Mouse (Mus musculus): ENCODE data around the gene Ptprn2. TPM values are rescaled to one million over a fixed set of nuclear protein-coding genes. Genes with fewer than 3 reads are reported as not detected.

Gene Ptprn2
- polyA plus RNA-seq, 1 experiment from 2014 or later, result 0.79 TPM

- no peak for ATAC-seq (replicated peaks; ENCODE audit: insufficient number of reproducible peaks, low FRiP score, low TSS enrichment, low read depth)
- no peak overlapping the region for H3K4me3 ChIP-seq (ENCODE audit: low read depth, low read length)
- no peak overlapping the region for H3K27ac ChIP-seq (replicated peaks; ENCODE audit: low read depth, low read length)
- H3K4me2 ChIP-seq (ENCODE audit: low read depth, low read length), result no peak overlapping the region
- no peak overlapping the region for H3K9ac ChIP-seq (replicated peaks; ENCODE audit: low read length)
- H3K27me3 ChIP-seq (ENCODE audit: control insufficient read depth, insufficient read depth, low read length), result no peaks in the 10 kb centered on the region
- no peaks in the 10 kb centered on the region for H3K36me3 ChIP-seq (replicated peaks; ENCODE audit: control insufficient read depth, insufficient read depth, low read depth, low read length)
- H3K4me1 ChIP-seq (ENCODE audit: control insufficient read depth, insufficient read depth, low read length), result no peaks in the 10 kb centered on the region
- no peaks in the 10 kb centered on the region for H3K9me3 ChIP-seq (replicated peaks; ENCODE audit: control insufficient read depth, low read length)
- WGBS, result 82% methylated on average over 5 of the region's 5 CpGs
- no peak for DNase-seq (ENCODE audit: low spot score)
Measured at GRCm38 (mm10) chr12:116601921-116602320, 116.4 kb downstream of the Ptprn2 start.

DNA sequence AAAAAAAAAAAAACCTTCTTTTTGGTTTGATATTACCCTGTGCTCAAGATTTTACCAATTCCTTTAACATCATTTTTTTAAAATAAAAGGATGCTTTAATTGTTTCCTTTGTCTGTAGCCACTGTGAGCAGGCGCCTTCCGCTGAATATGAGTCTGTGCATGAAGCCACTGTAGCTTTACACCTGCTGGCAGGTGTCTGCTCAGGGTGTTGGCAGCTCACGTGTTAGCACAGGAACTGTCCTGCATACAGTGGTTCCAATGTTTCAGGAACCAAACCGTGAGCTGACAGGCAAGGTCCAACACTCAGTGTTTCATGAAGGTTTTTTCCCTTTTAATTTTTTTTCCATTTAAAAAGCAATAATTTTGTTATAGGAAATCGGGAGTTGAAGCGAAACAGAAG is 123.1 kb downstream of the Ptprn2 start:
- no peak overlapping the region for H3K4me2 ChIP-seq (ENCODE audit: low read depth, low read length)
- no peak overlapping the region for H3K27ac ChIP-seq (replicated peaks; ENCODE audit: low read depth, low read length)
- H3K36me3 ChIP-seq (replicated peaks; ENCODE audit: control insufficient read depth, insufficient read depth, low read depth, low read length), result no peaks in the 10 kb centered on the region
- no peaks in the 10 kb centered on the region for H3K4me1 ChIP-seq (ENCODE audit: control insufficient read depth, insufficient read depth, low read length)
- no peaks in the 10 kb centered on the region for H3K9me3 ChIP-seq (replicated peaks; ENCODE audit: control insufficient read depth, low read length)
- ATAC-seq (replicated peaks; ENCODE audit: insufficient number of reproducible peaks, low FRiP score, low TSS enrichment, low read depth) (no peak), DNase-seq (ENCODE audit: low spot score) (no peak)
- 83% methylated on average over 6 of the region's 6 CpGs for WGBS
- no peak overlapping the region for H3K4me3 ChIP-seq (ENCODE audit: low read depth, low read length)
- H3K27me3 ChIP-seq (ENCODE audit: control insufficient read depth, insufficient read depth, low read length), result no peaks in the 10 kb centered on the region
- H3K9ac ChIP-seq (replicated peaks; ENCODE audit: low read length), result no peak overlapping the region

- 41% methylated on average over 5 of the region's 5 CpGs for WGBS
- H3K27ac ChIP-seq (replicated peaks; ENCODE audit: low read depth, low read length), result no peak overlapping the region
- H3K4me1 ChIP-seq (ENCODE audit: control insufficient read depth, insufficient read depth, low read length), result no peaks in the 10 kb centered on the region
- H3K36me3 ChIP-seq (replicated peaks; ENCODE audit: control insufficient read depth, insufficient read depth, low read depth, low read length), result no peaks in the 10 kb centered on the region
- no peak overlapping the region for H3K4me3 ChIP-seq (ENCODE audit: low read depth, low read length)
- no peak overlapping the region for H3K4me2 ChIP-seq (ENCODE audit: low read depth, low read length)
- no peaks in the 10 kb centered on the region for H3K9me3 ChIP-seq (replicated peaks; ENCODE audit: control insufficient read depth, low read length)
- peak; percentile 54; the same call in 1 of the 2 replicates for ATAC-seq (replicated peaks; ENCODE audit: insufficient number of reproducible peaks, low FRiP score, low TSS enrichment, low read depth)
- no peaks in the 10 kb centered on the region for H3K27me3 ChIP-seq (ENCODE audit: control insufficient read depth, insufficient read depth, low read length)
- no peak overlapping the region for H3K9ac ChIP-seq (replicated peaks; ENCODE audit: low read length)
- peak; percentile 85 for DNase-seq (ENCODE audit: low spot score)
Measured at GRCm38 (mm10) chr12:116619868-116620267, 134.3 kb downstream of the Ptprn2 start.

DNA sequence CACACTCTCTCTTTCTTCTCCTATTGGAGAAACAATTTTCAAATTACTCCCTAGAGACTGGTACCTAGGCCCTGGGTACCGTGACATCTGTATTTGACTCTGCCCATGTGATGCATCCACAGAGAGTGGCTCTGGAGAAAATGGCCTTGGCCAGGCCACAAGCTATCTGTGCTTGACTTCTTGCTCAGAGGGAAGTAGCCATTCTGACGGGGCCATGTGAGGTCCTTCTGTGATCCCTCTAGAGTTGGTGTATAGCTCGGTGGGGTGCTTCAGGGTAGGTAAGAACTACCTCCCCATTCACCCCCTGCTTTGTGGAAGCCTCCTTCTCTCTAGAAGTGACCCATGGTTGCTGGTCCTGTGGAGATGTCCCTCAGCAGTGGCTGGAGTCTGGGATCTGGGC is 134.8 kb downstream of the Ptprn2 start:
- WGBS, result 66% methylated on average over 3 of the region's 3 CpGs
- no peaks in the 10 kb centered on the region for H3K36me3 ChIP-seq (replicated peaks; ENCODE audit: control insufficient read depth, insufficient read depth, low read depth, low read length)
- H3K9me3 ChIP-seq (replicated peaks; ENCODE audit: control insufficient read depth, low read length), result no peaks in the 10 kb centered on the region
- no peak overlapping the region for H3K27ac ChIP-seq (replicated peaks; ENCODE audit: low read depth, low read length)
- no peak for DNase-seq (ENCODE audit: low spot score)
- no peak overlapping the region for H3K4me2 ChIP-seq (ENCODE audit: low read depth, low read length)
- no peaks in the 10 kb centered on the region for H3K27me3 ChIP-seq (ENCODE audit: control insufficient read depth, insufficient read depth, low read length)
- H3K9ac ChIP-seq (replicated peaks; ENCODE audit: low read length), result no peak overlapping the region
- peak; percentile 64; the same call in 1 of the 2 replicates for ATAC-seq (replicated peaks; ENCODE audit: insufficient number of reproducible peaks, low FRiP score, low TSS enrichment, low read depth)
- no peak overlapping the region for H3K4me3 ChIP-seq (ENCODE audit: low read depth, low read length)
- H3K4me1 ChIP-seq (ENCODE audit: control insufficient read depth, insufficient read depth, low read length), result no peaks in the 10 kb centered on the region

- Histone ChIP-seq H3K27ac (replicated peaks; ENCODE audit: low read depth, low read length) (no peak overlapping the region), H3K36me3 (replicated peaks; ENCODE audit: control insufficient read depth, insufficient read depth, low read depth, low read length) (no peaks in the 10 kb centered on the region), H3K9me3 (replicated peaks; ENCODE audit: control insufficient read depth, low read length) (no peaks in the 10 kb centered on the region), H3K9ac (replicated peaks; ENCODE audit: low read length) (no peak overlapping the region), H3K4me2 (ENCODE audit: low read depth, low read length) (no peak overlapping the region), H3K27me3 (ENCODE audit: control insufficient read depth, insufficient read depth, low read length) (no peaks in the 10 kb centered on the region), H3K4me1 (ENCODE audit: control insufficient read depth, insufficient read depth, low read length) (no peaks in the 10 kb centered on the region), H3K4me3 (ENCODE audit: low read depth, low read length) (no peak overlapping the region)
- no peak for DNase-seq (ENCODE audit: low spot score)
- 78% methylated on average over 10 of the region's 10 CpGs for WGBS
- no peak for ATAC-seq (replicated peaks; ENCODE audit: insufficient number of reproducible peaks, low FRiP score, low TSS enrichment, low read depth)
Measured at GRCm38 (mm10) chr12:116621325-116622040, 136.0 kb downstream of the Ptprn2 start.

DNA sequence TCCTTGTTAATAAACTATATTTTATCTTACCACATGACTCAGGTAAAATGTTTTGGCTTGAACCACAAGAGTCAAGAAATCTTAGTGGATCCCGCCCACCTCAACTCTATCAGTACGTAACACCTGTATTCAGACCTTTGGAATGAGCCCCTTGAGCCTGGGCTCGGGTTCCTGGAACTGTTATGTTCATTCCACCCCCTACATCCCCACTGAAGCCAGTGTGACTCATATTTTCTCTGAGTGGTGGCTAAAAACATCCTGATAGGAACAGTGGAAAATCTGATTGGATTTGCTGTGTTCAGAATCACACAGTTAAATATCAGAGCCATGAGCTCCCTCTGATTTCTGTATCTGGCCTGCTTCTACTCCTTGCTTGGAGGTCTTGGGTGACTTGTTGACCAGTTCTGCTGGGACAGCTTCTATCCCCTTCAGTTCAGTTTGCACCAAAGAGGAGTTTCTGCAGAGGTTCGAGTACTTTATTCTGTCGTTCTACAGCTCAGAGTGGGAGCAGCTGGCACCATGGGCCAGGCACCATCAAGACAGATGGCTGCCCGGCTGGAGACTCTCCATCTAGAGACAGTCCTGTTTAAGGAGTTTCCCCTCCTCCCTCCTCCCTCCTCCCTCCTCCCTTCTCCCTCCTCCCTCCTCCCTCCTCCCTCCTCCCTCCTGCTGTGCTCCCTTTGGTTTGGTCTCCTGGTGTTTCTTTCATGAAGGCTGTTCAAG is 137.3 kb downstream of the Ptprn2 start:
- ATAC-seq (replicated peaks; ENCODE audit: insufficient number of reproducible peaks, low FRiP score, low TSS enrichment, low read depth) (no peak), DNase-seq (ENCODE audit: low spot score) (no peak)
- no peaks in the 10 kb centered on the region for H3K36me3 ChIP-seq (replicated peaks; ENCODE audit: control insufficient read depth, insufficient read depth, low read depth, low read length)
- H3K4me3 ChIP-seq (ENCODE audit: low read depth, low read length), result no peak overlapping the region
- no peaks in the 10 kb centered on the region for H3K9me3 ChIP-seq (replicated peaks; ENCODE audit: control insufficient read depth, low read length)
- H3K4me1 ChIP-seq (ENCODE audit: control insufficient read depth, insufficient read depth, low read length), result no peaks in the 10 kb centered on the region
- 67% methylated on average over 6 of the region's 6 CpGs for WGBS
- H3K27ac ChIP-seq (replicated peaks; ENCODE audit: low read depth, low read length), result no peak overlapping the region
- H3K4me2 ChIP-seq (ENCODE audit: low read depth, low read length), result no peak overlapping the region
- H3K9ac ChIP-seq (replicated peaks; ENCODE audit: low read length), result no peak overlapping the region
- H3K27me3 ChIP-seq (ENCODE audit: control insufficient read depth, insufficient read depth, low read length), result no peaks in the 10 kb centered on the region

DNA sequence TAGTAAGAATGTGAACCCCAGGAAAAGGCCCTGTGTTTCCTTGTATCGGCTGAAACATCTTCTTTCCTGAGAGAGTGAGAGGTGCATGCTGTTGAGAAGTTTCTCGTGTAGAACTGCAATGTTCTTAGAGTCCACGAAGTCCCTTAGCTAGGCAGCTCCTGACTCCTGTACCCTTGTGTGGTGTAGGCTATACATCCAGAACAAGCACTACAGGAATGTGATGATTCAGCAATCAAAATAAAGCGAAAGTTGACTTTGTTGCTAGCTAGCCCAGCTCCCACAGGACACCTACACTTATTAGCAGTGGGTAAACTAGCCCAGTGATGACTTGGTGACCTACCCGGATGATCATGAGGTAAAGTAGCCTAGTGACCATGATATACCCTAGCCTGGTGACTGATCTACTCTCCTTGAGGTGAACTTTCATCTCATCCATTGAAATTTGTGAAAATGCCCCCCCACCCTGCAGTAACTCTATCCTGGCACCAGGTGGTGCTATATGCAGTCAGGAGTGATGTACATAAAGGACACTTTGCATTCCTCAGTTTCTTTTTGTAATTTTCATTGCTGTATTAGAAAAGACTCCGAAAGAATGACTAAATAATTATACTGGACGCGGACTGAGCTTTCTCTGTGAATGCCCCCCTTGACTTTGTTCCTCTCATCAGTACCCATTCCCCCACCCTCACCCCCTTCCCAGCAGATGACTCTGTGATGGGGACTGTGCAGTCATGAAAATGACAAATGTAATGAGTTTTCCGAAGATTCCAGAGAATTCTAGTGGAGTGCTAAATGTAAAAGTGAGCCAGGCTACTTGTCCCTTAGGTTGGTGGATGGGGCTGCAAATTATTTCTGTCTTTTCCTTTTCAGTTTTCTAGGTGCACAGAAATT is 140.1 kb downstream of the Ptprn2 start:
- WGBS, result 57% methylated on average over 9 of the region's 9 CpGs
- Histone ChIP-seq H3K27me3 (ENCODE audit: control insufficient read depth, insufficient read depth, low read length) (no peaks in the 10 kb centered on the region), H3K9ac (replicated peaks; ENCODE audit: low read length) (no peak overlapping the region), H3K27ac (replicated peaks; ENCODE audit: low read depth, low read length) (no peak overlapping the region), H3K4me2 (ENCODE audit: low read depth, low read length) (no peak overlapping the region), H3K4me3 (ENCODE audit: low read depth, low read length) (no peak overlapping the region), H3K4me1 (ENCODE audit: control insufficient read depth, insufficient read depth, low read length) (no peaks in the 10 kb centered on the region), H3K36me3 (replicated peaks; ENCODE audit: control insufficient read depth, insufficient read depth, low read depth, low read length) (no peaks in the 10 kb centered on the region), H3K9me3 (replicated peaks; ENCODE audit: control insufficient read depth, low read length) (no peaks in the 10 kb centered on the region)
- ATAC-seq (replicated peaks; ENCODE audit: insufficient number of reproducible peaks, low FRiP score, low TSS enrichment, low read depth), result no peak
- peak; percentile 71 for DNase-seq (ENCODE audit: low spot score)
